Mouse (Mus musculus) MEL (cell line): ENCODE data around the gene Lamtor4. TPM values are rescaled to one million over a fixed set of nuclear protein-coding genes. Genes with fewer than 3 reads are reported as not detected.

Source experiments
- DNase-seq: peaks from one replicate; pipeline ENCODE4 v3.0.0; 2011; ENCODE audit warnings: low read depth, low spot score
- H3K27ac ChIP-seq: 2 replicates; pipeline ENCODE4 v1.5.1; 2012; ENCODE audit warnings: low read depth, mild to moderate bottlenecking, control low read depth, low read length, moderate library complexity; ENCODE audit not compliant: control insufficient read depth
- H3K27me3 ChIP-seq, 2 experiments: fragments of 150-350 bp in 1 of 2; sonication (generic) in 1 of 2; 2 replicates each; pipeline ENCODE4 v1.6.1; 2012; ENCODE audit warnings: low read length in 2 of 2, mild to moderate bottlenecking in 2 of 2, improper control_type of control experiment in 1 of 2, moderate library complexity in 1 of 2; ENCODE audit not compliant: insufficient read depth in 2 of 2, control insufficient read depth in 1 of 2
- H3K36me3 ChIP-seq, 2 experiments: 2 replicates each; pipeline ENCODE4 v1.6.1; 2012 to 2014; ENCODE audit warnings: low read length in 2 of 2, improper control_type of control experiment in 1 of 2, inconsistent platforms in 1 of 2, mild to moderate bottlenecking in 1 of 2; ENCODE audit not compliant: insufficient read depth in 2 of 2, control insufficient read depth in 1 of 2
- H3K4me1 ChIP-seq, 2 experiments: fragments of 150-350 bp in 1 of 2; sonication (generic) in 1 of 2; 2 replicates each; pipeline ENCODE4 v1.6.1; 2012; ENCODE audit warnings: low read length in 2 of 2, improper control_type of control experiment in 1 of 2, mild to moderate bottlenecking in 1 of 2; ENCODE audit not compliant: insufficient read depth in 2 of 2, control insufficient read depth in 1 of 2
- H3K4me3 ChIP-seq, 2 experiments: fragments of 150-350 bp in 1 of 2; sonication (generic) in 1 of 2; 2 replicates each; pipeline ENCODE4 v1.5.1; 2012; ENCODE audit warnings: low read depth in 2 of 2, low read length in 2 of 2, mild to moderate bottlenecking in 2 of 2, moderate library complexity in 2 of 2, control low read depth in 1 of 2, improper control_type of control experiment in 1 of 2; ENCODE audit not compliant: control insufficient read depth in 1 of 2, insufficient read depth in 1 of 2
- H3K79me2 ChIP-seq: 2 replicates; pipeline ENCODE4 v1.6.1; 2012; ENCODE audit warnings: mild to moderate bottlenecking, low read length, moderate library complexity; ENCODE audit not compliant: control insufficient read depth, poor library complexity, insufficient read depth
- H3K9ac ChIP-seq: 2 replicates; pipeline ENCODE4 v1.6.1; 2012; ENCODE audit warnings: low read depth, mild to moderate bottlenecking, control low read depth, low read length, moderate library complexity; ENCODE audit not compliant: control insufficient read depth, poor library complexity, severe bottlenecking
- H3K9me3 ChIP-seq: fragments of 150-350 bp; sonication (generic); replicated peaks from 2 replicates; pipeline ENCODE4 v1.6.1; 2012; ENCODE audit warnings: mild to moderate bottlenecking, low read length, improper control_type of control experiment, moderate library complexity; ENCODE audit not compliant: insufficient read depth
- BHLHE40 ChIP-seq: IDR thresholded peaks from 2 replicates; pipeline ENCODE4 v1.6.1; 2012; ENCODE audit warnings: low read depth, mild to moderate bottlenecking, inconsistent platforms, low read length, improper control_type of control experiment, borderline replicate concordance
- CTCF ChIP-seq, 3 experiments: IDR thresholded peaks in 2 of 3; conservative IDR thresholded peaks in 1 of 3; 2 replicates each; pipeline ENCODE4 v1.5.1; 2011 to 2012; ENCODE audit warnings: low read length in 3 of 3, low read depth in 2 of 3, mild to moderate bottlenecking in 2 of 3, improper control_type of control experiment in 1 of 3, inconsistent platforms in 1 of 3, mixed read lengths in 1 of 3, moderate library complexity in 1 of 3; ENCODE audit not compliant: control insufficient read depth in 1 of 3, insufficient read depth in 1 of 3, poor library complexity in 1 of 3, severe bottlenecking in 1 of 3
- ELF1 ChIP-seq: IDR thresholded peaks from 2 replicates; pipeline ENCODE4 v1.6.1; 2014; ENCODE audit warnings: low read depth, mild to moderate bottlenecking, inconsistent platforms, low read length, improper control_type of control experiment, moderate library complexity
- KAT2A ChIP-seq: conservative IDR thresholded peaks from 2 replicates; pipeline ENCODE4 v1.6.1; 2012; ENCODE audit warnings: low read depth, low read length, improper control_type of control experiment, inconsistent platforms
- MXI1 ChIP-seq: IDR thresholded peaks from 2 replicates; pipeline ENCODE4 v1.6.1; 2011; ENCODE audit warnings: mild to moderate bottlenecking, low read depth, low read length, improper control_type of control experiment
- MYC ChIP-seq: IDR thresholded peaks from 2 replicates; pipeline ENCODE4 v1.6.1; 2011; ENCODE audit warnings: low read depth, mild to moderate bottlenecking, low read length, improper control_type of control experiment, moderate library complexity
- POLR2A ChIP-seq, 2 experiments: IDR thresholded peaks; 2 replicates each; pipeline ENCODE4 v1.6.1; 2011 to 2012; ENCODE audit warnings: low read length in 2 of 2, mild to moderate bottlenecking in 2 of 2, control low read depth in 1 of 2, improper control_type of control experiment in 1 of 2, low read depth in 1 of 2, moderate library complexity in 1 of 2; ENCODE audit not compliant: control insufficient read depth in 1 of 2, insufficient read depth in 1 of 2, poor library complexity in 1 of 2
- RAD21 ChIP-seq: IDR thresholded peaks from 2 replicates; pipeline ENCODE4 v1.6.1; 2011; ENCODE audit warnings: mild to moderate bottlenecking, low read depth, low read length, improper control_type of control experiment
- RCOR1 ChIP-seq: IDR thresholded peaks from 2 replicates; pipeline ENCODE4 v1.6.1; 2012; ENCODE audit warnings: low read depth, mild to moderate bottlenecking, inconsistent platforms, low read length, improper control_type of control experiment
- SMC3 ChIP-seq: IDR thresholded peaks from 2 replicates; pipeline ENCODE4 v1.6.1; 2011; ENCODE audit warnings: low read depth, low read length, improper control_type of control experiment
- TBP ChIP-seq: IDR thresholded peaks from 2 replicates; pipeline ENCODE4 v1.8.0; 2011; ENCODE audit warnings: low read depth, low read length, improper control_type of control experiment
- USF1 ChIP-seq: IDR thresholded peaks from 2 replicates; pipeline ENCODE4 v1.6.1; 2014; ENCODE audit warnings: low read depth, mild to moderate bottlenecking, inconsistent platforms, low read length, improper control_type of control experiment, moderate library complexity
- ZC3H11A ChIP-seq: IDR thresholded peaks from 2 replicates; pipeline ENCODE4 v1.6.1; 2012; ENCODE audit warnings: low read depth, mild to moderate bottlenecking, inconsistent platforms, low read length, improper control_type of control experiment
- polyA plus RNA-seq, 2 experiments: library from polyadenylated mRNA; stranded (reverse) in 1 of 2; unstranded in 1 of 2; fragments of >175 nt in 1 of 2; fragments of >200 nt in 1 of 2; gene quantifications; 2 replicates each; pipeline versions ENCODE4 v1.2.1 to v1.2.4; 2012; ENCODE audit warnings: low replicate concordance in 2 of 2, low read depth in 1 of 2; ENCODE audit not compliant: insufficient read length in 2 of 2, insufficient read depth in 1 of 2, missing spikeins in 1 of 2
- total RNA-seq: library from RNA; depleted of rRNA; stranded (reverse); fragments of 300-350 nt; gene quantifications from 2 replicates; pipeline ENCODE4 v1.2.3, GENCODE M21; 2012

Lamtor4 gene
- total and polyA plus RNA-seq, 3 experiments, result 45.7 to 59.0 TPM; not detected in 1

DNA sequence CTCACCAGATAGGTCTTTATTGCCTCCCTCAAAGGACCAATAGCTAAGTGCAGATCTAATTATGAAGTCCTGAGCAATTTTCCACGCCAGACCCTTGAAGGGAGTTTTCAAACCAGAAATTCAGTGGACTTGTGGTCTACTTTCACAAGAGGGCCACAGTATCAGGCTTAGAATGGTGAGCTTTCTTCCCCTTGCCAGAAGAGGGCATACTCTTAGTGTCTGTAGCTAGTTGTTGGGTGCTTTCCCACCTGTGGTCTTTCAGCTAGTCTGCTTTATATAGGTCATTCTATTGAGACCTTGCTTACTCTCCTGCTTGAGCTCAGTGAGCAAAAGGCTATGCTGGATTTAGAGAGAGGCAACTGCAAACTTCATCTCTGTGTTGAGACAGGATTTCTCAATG is 28.3 kb downstream of the Lamtor4 start:
- H3K79me2 ChIP-seq, result no peaks in the 10 kb centered on the region
- TF ChIP-seq MYC (no peak), ZC3H11A (no peak), CTCF (IDR thresholded peaks at IDR 0.05 in 2 of 3, conservative IDR thresholded peaks at IDR 0.05 in 1 of 3; ENCODE audit: control insufficient read depth in 1 of 3, insufficient read depth in 1 of 3, low read depth in 2 of 3, low read length in 3 of 3, poor library complexity in 1 of 3, severe bottlenecking in 1 of 3) (peak in 2 of 3 experiments; percentile 11 to 41; a peak in 2 of 6 replicates), POLR2A (IDR thresholded peaks at IDR 0.05; ENCODE audit: control insufficient read depth in 1 of 2, insufficient read depth in 1 of 2, low read depth in 1 of 2, low read length in 2 of 2, poor library complexity in 1 of 2) (no peak), BHLHE40 (no peak), KAT2A (no peak), SMC3 (peak; percentile 43), RCOR1 (no peak), TBP (no peak), ELF1 (no peak)
- H3K9ac ChIP-seq, result no peak overlapping the region
- no peaks in the 10 kb centered on the region for H3K27me3 ChIP-seq
- no peaks in the 10 kb centered on the region for H3K36me3 ChIP-seq
- DNase-seq, result peak; percentile 31
- H3K9me3 ChIP-seq, result no peaks in the 10 kb centered on the region
- no peaks in the 10 kb centered on the region for H3K4me1 ChIP-seq
- H3K4me3 ChIP-seq, result no peak overlapping the region
- H3K27ac ChIP-seq, result no peak overlapping the region

DNA sequence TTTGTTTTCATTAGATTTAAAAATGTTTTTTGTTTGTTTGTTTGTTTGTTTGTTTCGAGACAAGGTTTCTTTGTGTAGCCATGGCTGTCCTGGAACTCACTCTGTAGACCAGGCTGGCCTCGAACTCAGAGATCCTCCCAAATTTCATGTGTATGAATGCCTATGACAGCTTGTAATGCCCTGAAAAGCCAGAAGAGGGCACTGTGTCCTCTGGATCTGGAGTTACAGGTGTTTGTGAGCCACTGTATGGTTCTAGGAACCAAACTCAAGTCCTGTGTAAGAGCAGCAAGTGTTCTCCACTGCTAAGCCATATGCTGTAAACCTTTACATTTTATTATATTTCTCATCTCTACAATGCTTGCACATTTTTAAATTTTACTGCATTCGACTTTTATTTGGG is 32.6 kb downstream of the Lamtor4 start:
- Histone ChIP-seq H3K27me3 (no peaks in the 10 kb centered on the region), H3K4me1 (no peaks in the 10 kb centered on the region), H3K36me3 (no peaks in the 10 kb centered on the region), H3K9ac (no peak overlapping the region), H3K9me3 (no peaks in the 10 kb centered on the region), H3K79me2 (no peaks in the 10 kb centered on the region)
- peak; percentile 45 for DNase-seq
- TF ChIP-seq TBP (no peak), MXI1 (no peak), RAD21 (peak; percentile 36), USF1 (no peak), SMC3 (peak; percentile 39), CTCF (IDR thresholded peaks at IDR 0.05 in 2 of 3, conservative IDR thresholded peaks at IDR 0.05 in 1 of 3; ENCODE audit: control insufficient read depth in 1 of 3, insufficient read depth in 1 of 3, low read depth in 2 of 3, low read length in 3 of 3, poor library complexity in 1 of 3, severe bottlenecking in 1 of 3) (peak; percentile 37 to 55 (median 52))
- TF ChIP-seq, all 39 proteins: peak for 3
- Histone ChIP-seq H3K4me3 (no peak overlapping the region), H3K27ac (no peak overlapping the region)

DNA sequence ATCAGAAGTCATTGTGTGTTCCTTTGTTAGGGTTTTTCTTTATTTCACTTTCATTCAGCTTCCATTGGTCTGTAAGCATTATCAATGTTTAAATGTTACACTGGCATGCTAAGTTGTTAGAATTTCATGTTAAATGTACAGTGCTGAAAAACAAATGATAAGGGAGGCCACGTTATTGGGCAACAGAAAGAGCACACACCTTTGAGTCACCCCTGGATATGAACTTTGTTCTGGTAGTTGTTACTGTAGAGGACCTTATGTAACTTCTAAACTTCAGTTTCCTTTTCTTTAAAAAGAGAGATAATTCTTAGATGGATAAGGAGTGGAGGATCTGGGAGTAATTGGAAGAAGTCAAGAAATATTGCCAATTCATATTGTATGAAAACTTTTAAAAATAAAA is 36.4 kb downstream of the Lamtor4 start:
- TF ChIP-seq KAT2A, result no peak
- Histone ChIP-seq H3K4me1 (no peaks in the 10 kb centered on the region), H3K4me3 (no peak overlapping the region), H3K27ac (no peak overlapping the region), H3K9ac (no peak overlapping the region), H3K79me2 (no peaks in the 10 kb centered on the region), H3K9me3 (no peaks in the 10 kb centered on the region), H3K27me3 (no peaks in the 10 kb centered on the region; a peak in 1 of 4 replicates), H3K36me3 (no peaks in the 10 kb centered on the region)
- no peak for DNase-seq
